Mouse (Mus musculus): ENCODE results near the gene Rbm34. TPM values are rescaled to one million over a fixed set of nuclear protein-coding genes. Genes with fewer than 3 reads are reported as not detected.
"Not testable (repeated sequence)": the region's sequence is repeated elsewhere in the genome, so short reads cannot be mapped to it uniquely, and the experiment has no call there.

Gene Rbm34
- total RNA-seq, 2 experiments from 2014 or later = 12.7 to 13.2 TPM

- no peak for DNase-seq (ENCODE audit: low spot score in 2 of 2)
- intact Hi-C loops (cut with DNase I) = no loop called here
Observed at GRCm38 (mm10) chr8:126927058-126927457, 43.8 kb downstream of the Rbm34 start.

DNA sequence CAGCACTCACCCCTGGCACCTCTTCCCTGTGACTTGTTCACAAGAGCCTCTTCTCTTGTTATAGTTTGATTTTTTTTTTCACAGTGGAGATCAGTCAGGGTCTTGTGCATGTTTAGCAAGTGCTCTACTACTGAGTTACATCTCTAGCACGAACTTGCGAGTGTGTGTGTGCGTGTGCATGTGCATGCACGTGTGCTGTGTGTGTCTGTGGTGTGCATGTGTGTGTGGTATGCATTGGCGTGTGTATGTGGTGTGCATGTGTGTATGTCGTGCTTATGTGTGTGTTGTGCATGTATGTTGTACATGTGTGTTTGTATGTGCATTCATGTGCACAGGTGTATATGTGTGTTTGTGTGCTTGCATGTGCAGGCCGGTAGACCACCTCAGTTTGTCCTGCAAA, 47.9 kb downstream of the Rbm34 start:
- no peak for DNase-seq (ENCODE audit: low spot score in 2 of 2)
- intact Hi-C loops (cut with DNase I) = loop anchor here (5.0 kb wide), 1 partner anchor 341 kb away; no protein-coding TSS in a partner anchor

DNA sequence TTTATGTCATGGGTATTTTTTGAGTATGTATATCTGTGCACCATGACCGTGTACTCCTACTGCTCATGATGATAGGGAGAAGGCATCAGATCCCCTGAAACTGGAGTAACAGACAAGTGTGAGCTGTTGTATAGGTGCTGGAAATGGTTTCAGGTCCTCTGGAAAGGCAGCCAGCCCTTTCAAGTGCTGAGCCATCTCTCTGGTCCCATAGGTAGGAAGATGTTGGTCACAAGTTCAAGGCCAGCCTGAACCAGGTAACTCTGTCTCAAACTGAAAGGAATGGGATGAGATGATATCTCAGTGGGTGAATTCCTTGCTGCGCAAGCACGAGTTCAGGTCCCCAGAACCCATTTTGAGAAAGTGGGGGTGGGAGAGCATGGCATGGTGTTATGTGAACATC, 49.4 kb downstream of the Rbm34 start:
- DNase-seq (ENCODE audit: low spot score in 2 of 2) = no peak

GRCm38 (mm10) chr8:126920845-126921244, 50.0 kb downstream of the Rbm34 start:
- intact Hi-C loops (cut with DNase I) = loop anchor here (1.0 to 5.0 kb wide), 2 partner anchors 339 to 424 kb away; no protein-coding TSS in a partner anchor

More for the DNA sequence above, 49.4 kb downstream of the Rbm34 start:
- intact Hi-C loops (cut with DNase I) = loop anchor here (1.0 to 5.0 kb wide), 2 partner anchors 339 to 424 kb away; no protein-coding TSS in a partner anchor

DNA sequence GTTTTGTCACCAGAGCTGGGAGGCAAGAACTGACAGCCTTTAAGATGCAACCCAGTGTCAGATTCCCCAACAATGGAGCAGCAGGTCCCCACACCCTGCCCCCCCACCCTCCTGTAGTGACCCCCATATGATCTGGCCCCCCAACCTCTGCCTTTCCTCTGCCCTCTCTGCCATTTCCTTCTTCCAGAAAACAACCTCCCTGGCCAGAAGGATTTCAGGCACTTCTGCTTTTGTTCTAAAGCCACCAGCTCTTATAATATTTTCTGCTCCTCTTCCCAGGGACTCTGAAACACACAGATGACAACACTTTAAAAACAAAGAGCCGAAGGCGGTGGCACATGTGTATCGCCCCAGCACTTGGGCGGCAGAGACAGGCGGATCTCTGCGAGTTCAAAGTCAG, 50.5 kb downstream of the Rbm34 start:
- intact Hi-C loops (cut with DNase I) = loop anchor here (5.0 kb wide), 1 partner anchor 338 kb away; no protein-coding TSS in a partner anchor
- no peak for DNase-seq (ENCODE audit: low spot score in 2 of 2)

More at GRCm38 (mm10) chr8:126920845-126921244, 50.0 kb downstream of the Rbm34 start:
- peak; percentile 67 to 77 for DNase-seq (ENCODE audit: low spot score in 2 of 2)

DNA sequence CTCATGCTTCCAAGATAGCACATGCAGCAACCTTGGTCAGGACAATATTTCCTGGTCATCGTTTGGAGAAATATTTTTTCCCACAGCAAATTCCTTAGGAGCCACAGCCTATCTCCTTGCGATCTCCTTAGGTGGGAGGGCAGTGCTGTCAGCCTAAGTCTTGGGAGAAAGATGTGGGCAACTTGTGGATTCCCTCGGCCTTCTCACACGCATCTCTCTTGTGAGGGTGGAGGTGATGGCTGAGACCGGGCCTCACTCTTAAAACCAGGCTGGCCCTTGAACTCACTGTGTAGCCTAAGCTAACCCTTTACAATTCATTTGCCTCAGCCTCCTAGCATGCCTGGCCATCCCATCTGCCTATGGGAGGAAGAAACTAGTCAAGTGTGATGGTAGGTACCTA, 51.2 kb downstream of the Rbm34 start:
- no peak for DNase-seq (ENCODE audit: low spot score in 2 of 2)

DNA sequence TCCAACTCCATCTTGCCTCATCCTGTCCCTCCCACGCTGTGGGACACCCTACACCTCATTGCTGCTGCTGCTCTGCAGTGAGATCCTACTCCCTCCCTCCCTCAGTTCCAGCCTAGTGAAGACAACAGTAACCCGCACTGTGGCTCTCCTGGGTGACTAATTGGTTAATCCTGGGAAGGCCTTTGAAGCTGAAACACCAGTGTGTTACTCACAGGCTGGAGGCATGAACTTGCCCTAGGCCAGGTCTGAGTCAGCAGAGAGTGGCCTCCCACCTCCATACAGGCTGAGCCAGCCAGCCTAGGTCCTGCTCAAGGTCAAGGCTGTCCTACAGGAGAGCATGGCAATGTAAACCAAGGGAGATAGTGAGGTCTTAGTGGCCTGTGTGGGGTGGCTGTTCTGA, 51.6 kb downstream of the Rbm34 start:
- intact Hi-C loops (cut with DNase I) = no loop called here
- DNase-seq (ENCODE audit: low spot score in 2 of 2) = no peak

More for the DNA sequence above, 51.2 kb downstream of the Rbm34 start:
- intact Hi-C loops (cut with DNase I) = loop anchor here (5.0 kb wide), 1 partner anchor 337 kb away; no protein-coding TSS in a partner anchor

- intact Hi-C loops (cut with DNase I) = no loop called here
- no peak for DNase-seq (ENCODE audit: low spot score in 2 of 2)
Observed at GRCm38 (mm10) chr8:126918356-126918755, 52.5 kb downstream of the Rbm34 start.

DNA sequence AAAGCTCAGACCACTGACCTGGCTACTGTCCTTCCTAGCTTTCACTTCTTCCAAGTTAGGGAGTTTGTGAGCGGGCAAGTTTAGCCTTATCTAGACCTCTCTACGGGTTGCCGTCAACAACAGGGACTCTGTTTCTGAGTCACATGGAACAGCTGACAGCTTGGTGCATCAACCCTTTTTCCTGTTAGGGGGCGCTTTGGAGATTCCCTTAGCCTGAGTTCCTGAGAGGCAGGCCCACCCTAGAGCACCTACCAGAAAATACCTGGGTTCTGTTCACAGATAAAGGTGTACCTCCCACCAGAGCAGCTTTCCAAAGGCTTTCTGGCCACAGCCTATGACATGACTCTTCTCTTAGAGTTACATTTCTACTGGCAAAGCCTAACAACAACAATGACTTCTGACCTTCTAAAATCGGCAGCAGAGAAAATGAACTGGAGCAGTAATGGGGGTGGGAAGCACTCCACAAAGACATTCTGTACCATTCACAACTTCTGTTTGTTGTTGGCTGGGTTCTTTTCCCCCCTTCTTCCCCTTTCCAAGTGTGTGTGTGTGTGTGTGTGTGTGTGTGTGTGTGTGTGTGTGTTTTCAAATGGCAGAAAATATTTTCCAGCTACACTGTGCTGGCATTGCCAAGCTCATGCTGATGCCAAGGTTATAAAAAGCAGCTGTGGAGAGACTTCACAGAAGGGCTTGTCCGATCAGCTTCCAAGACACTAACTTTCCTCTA, 53.5 kb downstream of the Rbm34 start:
- no peak for DNase-seq (ENCODE audit: low spot score in 2 of 2)
- intact Hi-C loops (cut with DNase I) = no loop called here

DNA sequence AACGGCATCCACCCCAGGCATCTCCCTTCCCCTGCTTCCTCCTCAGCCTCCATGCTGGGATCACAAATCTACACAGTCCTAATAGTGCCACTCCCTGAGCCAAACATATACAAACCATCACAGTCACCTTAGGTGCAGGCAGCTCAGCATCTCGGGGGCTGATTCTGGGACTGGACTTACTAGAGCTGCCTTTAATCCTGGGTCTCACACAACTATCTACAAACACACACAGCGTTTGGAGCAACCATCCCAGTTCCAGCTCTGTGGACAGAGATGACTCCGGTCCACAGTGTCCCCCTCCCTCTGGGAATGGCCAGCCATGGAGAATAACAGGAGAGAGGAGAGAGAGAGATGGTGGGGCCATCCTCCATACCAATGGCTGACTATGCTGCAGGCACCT, 54.3 kb downstream of the Rbm34 start:
- intact Hi-C loops (cut with DNase I) = no loop called here
- DNase-seq (ENCODE audit: low spot score in 2 of 2) = no peak

DNA sequence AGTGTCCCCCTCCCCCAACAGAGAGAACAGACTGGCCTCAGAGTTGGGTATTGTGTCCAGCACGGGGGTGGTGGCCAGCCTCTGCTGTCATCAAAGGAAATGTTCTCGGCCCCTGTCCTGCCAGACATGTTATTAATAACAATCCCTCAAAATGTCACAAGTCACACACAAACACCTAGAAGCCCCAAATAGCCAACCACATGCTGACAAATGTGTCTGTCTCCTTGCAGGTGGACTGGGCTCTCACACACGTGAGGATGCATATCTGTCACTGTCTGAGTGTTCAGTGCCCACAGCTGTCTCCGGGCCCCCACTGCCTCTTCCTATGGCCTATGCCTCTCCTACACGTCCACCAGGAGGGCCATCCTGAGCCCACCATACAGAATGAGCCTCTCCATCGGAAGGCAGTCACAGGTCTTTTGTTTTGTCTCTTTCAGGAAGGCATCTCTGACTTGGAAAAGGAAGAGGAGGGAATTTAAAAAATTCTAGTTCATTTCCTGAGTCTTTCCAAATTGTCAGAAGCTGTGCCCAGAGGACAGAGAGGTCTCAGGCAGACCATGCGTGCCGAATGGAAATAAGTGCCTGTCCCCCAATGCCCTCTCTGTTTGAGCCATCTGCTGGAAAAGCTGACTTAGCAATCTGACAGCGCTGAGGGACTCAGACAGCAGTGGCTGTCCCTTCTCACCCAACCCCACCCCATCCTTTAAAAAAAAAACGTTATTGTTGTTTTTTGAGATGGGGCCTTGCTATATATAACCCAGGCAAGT, 56.1 kb downstream of the Rbm34 start:
- intact Hi-C loops (cut with DNase I) = no loop called here
- no peak for DNase-seq (ENCODE audit: low spot score in 2 of 2)

DNA sequence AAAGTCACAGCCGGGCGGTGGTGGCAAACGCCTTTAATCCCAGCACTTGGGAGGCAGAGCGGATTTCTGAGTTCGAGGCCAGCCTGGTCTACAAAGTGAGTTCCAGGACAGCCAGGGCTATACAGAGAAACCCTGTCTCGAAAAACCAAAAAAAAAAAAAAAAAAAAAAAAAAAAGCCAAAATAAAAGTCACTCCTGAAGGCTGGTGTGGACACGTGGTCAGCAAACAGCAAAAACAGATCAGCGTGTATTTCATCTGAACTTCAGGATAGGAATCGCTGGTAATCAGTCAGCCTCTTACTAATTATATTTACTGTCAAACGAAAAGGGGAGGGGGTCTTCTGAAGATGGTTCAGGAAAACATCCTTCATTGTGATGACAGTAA, 56.8 kb downstream of the Rbm34 start:
- DNase-seq (ENCODE audit: low spot score in 2 of 2); intact Hi-C loops (cut with DNase I): not testable (repeated sequence)

DNA sequence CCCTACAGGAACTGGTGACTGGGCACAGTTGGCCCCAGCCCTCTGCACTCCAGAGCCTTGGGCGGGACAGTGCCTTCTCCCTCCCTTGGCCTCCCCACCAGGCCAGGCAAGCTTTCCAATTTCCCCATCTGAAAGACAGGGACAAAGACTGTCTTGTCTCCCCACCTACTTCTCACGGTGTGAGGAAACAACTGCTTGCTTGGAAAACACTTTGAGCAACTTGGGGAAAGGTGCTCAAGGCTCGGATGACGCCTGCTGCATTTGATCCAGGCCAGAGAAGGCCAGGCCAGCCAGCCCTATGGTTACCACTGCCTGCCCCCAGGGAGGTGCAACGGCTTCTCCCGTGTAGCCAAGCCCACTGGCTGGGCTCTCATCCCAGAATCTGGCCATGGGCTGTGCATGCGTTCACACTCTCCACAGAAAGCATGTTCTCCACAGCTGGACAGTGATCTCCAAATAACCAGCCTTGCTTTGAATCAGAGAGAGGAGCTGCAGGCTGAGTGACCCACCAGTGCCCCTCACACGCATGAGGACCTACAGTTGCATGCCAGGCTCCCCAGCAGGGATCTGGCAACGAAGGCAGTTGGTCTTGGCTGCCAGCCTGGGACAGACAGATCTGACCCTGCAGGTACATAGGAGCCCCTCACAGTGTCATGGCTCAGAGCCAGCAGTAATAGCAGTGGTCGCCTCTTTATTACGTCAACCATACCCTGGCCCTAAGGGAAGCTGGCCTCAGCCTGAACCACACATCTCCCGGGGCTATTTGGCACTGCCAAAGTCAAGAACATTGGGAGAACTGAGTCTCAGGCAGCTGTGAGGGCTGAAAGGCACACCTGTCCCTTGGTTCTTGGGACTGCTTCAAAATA, 57.4 kb downstream of the Rbm34 start:
- intact Hi-C loops (cut with DNase I) = no loop called here
- DNase-seq (ENCODE audit: low spot score in 2 of 2) = no peak

GRCm38 (mm10) chr8:126909371-126909802, 61.5 kb downstream of the Rbm34 start:
- intact Hi-C loops (cut with DNase I) = no loop called here
- DNase-seq (ENCODE audit: low spot score in 2 of 2) = no peak

DNA sequence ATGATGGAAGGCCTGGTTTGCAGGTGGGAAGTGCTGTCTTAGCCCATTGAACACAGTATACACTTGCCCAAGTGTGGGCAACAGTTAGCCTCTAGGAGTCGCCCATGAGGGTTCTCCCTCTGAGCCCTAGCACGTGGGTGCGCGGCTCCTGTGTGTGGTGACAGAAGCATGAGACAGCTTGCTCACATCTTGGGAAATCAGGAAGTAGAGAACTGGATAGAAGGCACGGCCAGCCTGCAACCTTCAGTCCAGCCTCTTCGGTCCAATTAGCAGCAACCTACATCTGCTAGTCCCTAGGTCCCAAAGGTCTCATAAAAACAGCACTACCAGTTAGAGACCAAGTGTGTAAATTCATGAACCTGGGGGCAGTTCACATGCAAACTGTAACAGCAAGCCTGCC, 62.1 kb downstream of the Rbm34 start:
- intact Hi-C loops (cut with DNase I) = no loop called here

GRCm38 (mm10) chr8:126907968-126908367, 62.9 kb downstream of the Rbm34 start:
- intact Hi-C loops (cut with DNase I) = no loop called here

More for the DNA sequence above, 62.1 kb downstream of the Rbm34 start:
- no peak for DNase-seq (ENCODE audit: low spot score in 2 of 2)

GRCm38 (mm10) chr8:126907374-126907773, 63.5 kb downstream of the Rbm34 start:
- no peak for DNase-seq (ENCODE audit: low spot score in 2 of 2)

More at GRCm38 (mm10) chr8:126907968-126908367, 62.9 kb downstream of the Rbm34 start:
- no peak for DNase-seq (ENCODE audit: low spot score in 2 of 2)

GRCm38 (mm10) chr8:126905387-126905786, 65.5 kb downstream of the Rbm34 start:
- DNase-seq (ENCODE audit: low spot score in 2 of 2) = no peak
- intact Hi-C loops (cut with DNase I) = no loop called here

More at GRCm38 (mm10) chr8:126907374-126907773, 63.5 kb downstream of the Rbm34 start:
- intact Hi-C loops (cut with DNase I) = no loop called here

DNA sequence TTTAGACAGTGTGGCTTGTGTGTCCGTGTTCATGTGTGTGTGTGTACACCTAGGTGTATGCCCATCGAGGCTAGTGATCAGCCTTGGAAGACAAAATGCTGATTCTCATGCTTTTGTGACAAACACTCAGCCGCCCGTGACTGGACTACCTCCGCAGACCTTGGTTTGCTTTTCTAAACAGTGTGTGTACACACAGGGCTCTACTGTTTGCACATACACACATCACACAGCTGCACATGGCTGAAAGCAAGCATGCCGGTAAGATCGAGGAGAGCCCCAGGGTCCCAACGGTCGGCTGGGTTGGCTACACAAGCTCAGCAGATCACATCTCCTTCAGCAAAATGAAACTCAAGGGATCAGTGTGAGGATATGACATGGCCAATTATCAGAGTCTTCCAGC, 66.9 kb downstream of the Rbm34 start:
- intact Hi-C loops (cut with DNase I) = no loop called here
- no peak for DNase-seq (ENCODE audit: low spot score in 2 of 2)

Data from left cerebral cortex, postnatal 36 days (tissue).